Mouse (Mus musculus) right cerebral cortex, postnatal 4 days (tissue): Measurements from ENCODE around the gene Cdk16.
"Not testable (repeated sequence)": the region's sequence is repeated elsewhere in the genome, so short reads cannot be mapped to it uniquely, and the experiment has no call there.

Experiments
- DNase-seq: peaks from one replicate; pipeline ENCODE4 v3.0.0-alpha.2; 2022

The Cdk16 gene

GRCm38 (mm10) chrX:20687519-20688067 lies at the start of gene Cdk16:
Gene Cdk16 (plus strand): TSS chrX:20687954.
- DNase-seq, result peak; percentile 67

DNA sequence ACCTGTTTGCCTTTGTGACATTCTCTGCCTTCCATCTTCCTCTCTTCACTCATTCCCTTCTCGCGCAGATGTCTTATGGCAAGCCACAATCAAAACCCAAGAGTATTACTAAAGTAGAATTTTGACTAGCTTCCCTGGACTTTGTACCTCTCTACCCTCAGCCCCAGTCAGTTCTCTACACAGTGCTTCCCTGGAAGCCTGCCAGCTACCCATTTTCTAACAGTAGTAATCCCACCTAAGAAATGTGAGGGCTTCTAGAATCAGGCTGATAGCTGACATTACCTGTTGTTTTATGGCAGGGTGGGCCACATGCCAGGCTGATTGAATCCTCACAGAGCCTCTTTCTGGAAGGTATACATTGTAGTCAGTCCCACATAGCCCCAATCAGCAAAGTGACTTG lies 49.6 kb upstream of the Cdk16 start:
- DNase-seq, result no peak

GRCm38 (mm10) chrX:20644780-20645179 lies 43.0 kb upstream of the Cdk16 start:
- no peak for DNase-seq

- DNase-seq, result no peak
Measured at GRCm38 (mm10) chrX:20657593-20657992, 30.2 kb upstream of the Cdk16 start.

DNA sequence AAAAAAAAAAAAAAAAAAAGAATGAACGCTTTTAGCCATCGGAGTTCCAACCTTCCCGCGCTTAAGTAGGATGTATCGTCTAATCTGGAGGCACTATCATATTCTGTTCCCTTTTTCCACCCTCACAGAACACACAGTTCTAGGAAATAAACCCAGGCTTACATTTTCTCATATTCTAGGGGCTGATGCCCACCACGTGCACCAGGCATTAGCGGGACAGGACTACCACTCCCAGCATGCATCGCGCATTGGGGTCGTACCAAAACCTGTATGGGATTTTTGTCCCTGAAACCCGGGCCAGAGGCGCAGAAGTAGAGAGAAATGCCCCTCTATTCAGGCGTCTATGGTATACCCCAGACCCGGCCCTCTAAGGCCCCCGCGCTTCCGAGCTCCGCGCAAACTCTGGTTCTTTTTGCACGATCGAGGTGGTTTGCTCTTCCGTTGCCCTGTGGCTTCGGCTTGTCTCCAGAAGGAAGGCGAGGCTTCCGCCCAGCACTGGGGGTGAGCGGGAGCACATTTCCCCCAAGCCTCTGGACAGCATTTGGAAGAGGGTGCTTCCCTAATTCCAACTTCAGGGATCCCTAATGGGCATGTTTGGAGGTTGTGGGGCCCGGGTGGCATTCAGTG lies 29.6 kb upstream of the Cdk16 start, which contains the start of gene Uba1:
Gene Uba1 (plus strand): TSS at position 301 of the 627 bp plus-strand sequence.
- DNase-seq, result peak; percentile 73

DNA sequence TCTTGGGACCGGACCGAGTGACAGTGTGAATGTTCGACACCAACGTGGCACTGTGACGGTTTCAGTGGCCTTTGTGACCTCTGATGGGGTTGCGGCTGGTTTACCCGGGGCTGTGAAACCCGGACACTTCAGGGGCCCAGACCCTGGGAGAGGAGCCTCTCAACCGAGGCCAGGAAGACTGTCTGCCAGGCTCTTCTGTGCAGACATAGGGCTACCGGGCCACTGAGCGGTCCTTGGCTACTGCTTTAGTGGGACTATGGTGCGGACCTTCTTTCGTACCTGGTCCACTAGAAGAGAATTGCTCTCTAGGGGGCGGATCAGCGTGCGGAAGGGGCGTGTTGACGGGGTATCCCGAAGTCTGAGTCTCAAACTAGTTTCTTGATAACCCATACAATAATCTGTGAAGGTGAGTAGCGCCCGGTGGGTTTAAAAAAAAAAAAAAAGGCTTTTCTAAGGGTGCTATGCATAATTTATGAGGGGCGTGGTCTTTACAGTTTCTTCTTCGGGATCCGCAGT lies 28.8 kb upstream of the Cdk16 start:
- no peak for DNase-seq

DNA sequence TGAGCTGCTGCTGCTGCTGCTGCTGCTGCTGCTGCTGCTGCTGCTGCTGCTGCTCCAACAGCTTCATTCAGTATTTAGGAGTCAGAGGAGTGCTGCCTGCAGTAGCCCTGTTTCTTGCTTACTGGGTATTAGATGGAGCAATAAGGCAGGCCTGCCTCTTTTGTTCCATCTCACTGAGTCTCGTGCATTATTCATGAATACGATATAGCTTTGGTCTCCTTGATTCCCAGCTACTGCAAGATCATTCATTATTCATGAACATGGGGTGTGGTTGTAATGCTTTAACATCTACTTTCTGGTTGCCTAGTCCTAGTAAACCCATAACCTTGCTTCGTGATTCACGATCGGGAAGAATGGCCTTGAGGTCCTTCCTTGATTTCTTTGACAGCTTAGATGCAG lies 25.4 kb upstream of the Cdk16 start:
- no peak for DNase-seq

DNA sequence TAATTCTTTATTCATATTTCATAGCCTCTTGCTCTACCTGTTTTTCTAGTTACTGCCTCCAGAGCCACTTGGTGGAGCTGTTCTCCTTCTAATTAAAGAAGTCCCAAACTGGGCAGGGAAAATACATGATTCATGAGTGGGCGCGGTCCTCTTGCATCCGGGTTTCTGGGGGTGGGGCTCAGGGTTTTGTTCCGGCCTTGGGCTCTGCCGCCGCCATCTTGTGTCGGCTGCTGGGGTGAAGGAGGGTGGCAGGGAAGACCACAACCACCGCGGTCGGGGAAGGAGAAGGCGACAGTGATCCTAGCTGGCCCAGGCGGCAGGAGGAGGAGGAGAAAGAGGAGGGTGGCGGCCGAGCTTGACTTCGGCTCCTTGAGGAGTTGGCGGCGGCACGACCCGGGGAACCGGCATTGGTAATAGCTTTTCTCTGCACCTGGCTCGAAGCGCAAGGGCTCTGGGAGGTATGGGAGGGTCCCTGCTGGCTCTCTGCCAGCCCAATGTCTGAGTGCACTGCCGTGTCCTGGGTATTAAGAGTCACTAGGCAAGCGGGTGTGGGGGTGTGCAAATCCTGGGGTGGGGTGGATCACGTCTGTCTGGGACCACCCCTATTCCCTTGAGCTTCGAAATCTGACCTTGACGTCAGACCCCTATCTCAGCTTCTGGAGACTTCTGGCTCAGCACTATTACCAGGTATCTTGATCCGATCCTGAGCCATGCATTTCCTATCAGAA lies 24.9 kb upstream of the Cdk16 start:
- peak; percentile 70 for DNase-seq

GRCm38 (mm10) chrX:20663444-20663790 lies 24.3 kb upstream of the Cdk16 start:
- DNase-seq, result no peak

- DNase-seq, result peak; percentile 79
Measured at GRCm38 (mm10) chrX:20688068-20688547, 354 bp downstream of the Cdk16 start.

DNA sequence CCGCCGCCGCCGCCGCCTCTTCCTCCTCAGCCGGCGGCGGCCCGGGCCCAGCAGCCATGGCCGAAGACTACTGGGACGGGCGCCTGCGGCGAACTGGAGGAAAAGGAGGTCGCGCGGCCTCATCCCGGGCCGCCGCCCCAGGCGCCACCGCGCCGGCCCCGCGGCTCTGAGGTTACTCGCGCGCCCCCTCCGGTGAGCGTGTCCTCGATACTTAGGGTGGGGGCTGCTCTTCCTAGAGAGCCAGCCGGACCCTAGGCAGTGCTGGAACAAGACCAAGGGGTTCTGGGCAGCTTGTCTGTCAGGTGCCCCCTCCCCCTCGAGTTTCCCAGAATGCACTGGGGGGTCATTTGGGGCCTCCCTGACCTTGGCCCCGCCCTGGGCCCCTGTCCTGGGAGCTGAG lies 861 bp downstream of the Cdk16 start:
- DNase-seq, result peak; percentile 54

- DNase-seq, result no peak
Measured at GRCm38 (mm10) chrX:20691566-20691965, 3.8 kb downstream of the Cdk16 start.

- no peak for DNase-seq
Measured at GRCm38 (mm10) chrX:20692616-20693015, 4.9 kb downstream of the Cdk16 start.

- DNase-seq, result no peak
Measured at GRCm38 (mm10) chrX:20695842-20696241, 8.1 kb downstream of the Cdk16 start.

DNA sequence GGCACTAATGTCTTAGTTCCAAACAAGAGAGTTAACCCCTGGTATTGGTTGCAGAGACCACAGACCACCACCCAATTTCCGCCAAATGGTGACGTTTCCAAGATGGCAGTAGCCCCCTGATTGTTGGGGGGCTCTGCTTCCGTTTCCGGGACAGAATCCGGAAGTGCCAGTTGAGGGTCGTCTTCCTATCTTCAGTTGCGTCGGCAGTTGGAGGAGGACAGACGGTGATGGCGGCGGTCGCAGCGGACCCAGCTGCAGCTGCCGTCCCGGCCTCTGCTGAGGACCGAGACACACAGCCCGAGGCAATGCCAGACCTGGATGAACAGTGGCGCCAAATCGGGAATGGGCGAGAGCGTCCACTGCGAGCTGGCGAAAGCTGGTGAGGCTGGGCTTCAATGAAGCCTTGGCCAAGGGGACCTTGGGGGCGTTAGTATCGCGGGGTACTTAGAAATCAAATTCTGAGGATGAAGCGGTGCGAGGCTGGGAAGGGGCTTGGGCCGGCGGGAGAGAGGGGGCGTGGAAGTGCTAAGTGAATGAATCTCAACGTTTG lies 16.1 kb downstream of the Cdk16 start, which contains the start of gene Usp11:
Gene Usp11 (plus strand): TSS at position 166 of the 550 bp plus-strand sequence.
- DNase-seq, result peak; percentile 53

DNA sequence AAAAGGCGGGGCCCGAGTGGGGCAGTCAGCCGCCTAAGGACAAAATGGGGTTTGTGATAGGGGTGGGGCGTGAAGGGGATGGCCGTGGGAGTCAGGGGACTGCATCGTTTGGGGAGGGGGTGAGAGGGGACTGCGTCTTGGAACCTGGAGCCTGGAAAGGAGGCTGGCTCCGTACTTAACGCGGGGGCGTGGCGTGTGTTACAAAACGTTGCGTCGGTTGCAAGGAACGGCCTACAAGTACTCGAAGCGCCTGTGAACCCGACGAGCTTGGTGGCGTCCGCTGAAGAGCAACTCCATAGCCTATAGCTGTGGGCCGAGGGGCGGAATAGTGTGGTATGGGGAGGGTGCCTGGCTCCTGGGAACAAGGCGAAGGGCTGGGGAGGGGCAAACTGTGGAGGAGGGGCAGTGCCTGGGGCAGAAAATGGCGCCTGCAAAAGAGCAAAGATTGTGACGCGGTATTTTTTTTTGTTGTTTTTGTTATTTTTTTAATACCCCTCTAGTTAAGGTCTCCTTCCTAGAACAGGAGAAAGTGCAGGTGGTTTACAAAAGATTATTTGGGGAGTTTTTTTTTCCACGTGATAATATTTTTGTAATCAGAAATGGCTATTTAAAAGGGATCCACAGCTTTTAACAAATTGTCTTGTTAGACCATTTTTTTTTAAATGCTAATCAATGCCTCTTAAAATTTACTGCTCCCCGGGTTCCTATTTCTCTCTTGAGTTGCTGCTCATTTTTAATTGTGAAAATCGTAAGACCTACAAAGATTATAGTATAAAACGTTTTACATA lies 16.7 kb downstream of the Cdk16 start:
- DNase-seq, result peak; percentile 64

- DNase-seq, result no peak
Measured at GRCm38 (mm10) chrX:20705083-20705402, 17.3 kb downstream of the Cdk16 start.

DNA sequence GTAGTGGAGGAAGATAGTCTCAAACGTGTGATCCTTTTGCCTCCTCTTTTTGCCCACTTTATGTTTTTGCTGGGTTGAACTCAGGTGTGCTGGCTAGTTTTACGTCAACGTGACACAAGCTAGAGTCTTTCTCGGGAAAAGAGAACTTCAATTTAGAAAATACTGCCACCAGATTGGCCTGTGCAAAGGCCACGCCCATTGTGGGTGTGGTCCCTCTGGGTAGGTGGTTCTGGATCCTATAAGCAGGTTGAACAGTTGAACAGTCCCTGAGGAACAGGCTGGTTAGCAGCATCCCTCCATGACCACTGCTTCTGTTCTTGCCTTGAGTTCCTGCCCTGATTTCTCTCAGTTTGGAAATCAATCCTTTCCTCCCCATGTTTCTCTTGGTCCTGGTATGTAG lies 40.9 kb downstream of the Cdk16 start:
- no peak for DNase-seq

- not testable (repeated sequence) for DNase-seq
Measured at GRCm38 (mm10) chrX:20730048-20730447, 42.3 kb downstream of the Cdk16 start.

DNA sequence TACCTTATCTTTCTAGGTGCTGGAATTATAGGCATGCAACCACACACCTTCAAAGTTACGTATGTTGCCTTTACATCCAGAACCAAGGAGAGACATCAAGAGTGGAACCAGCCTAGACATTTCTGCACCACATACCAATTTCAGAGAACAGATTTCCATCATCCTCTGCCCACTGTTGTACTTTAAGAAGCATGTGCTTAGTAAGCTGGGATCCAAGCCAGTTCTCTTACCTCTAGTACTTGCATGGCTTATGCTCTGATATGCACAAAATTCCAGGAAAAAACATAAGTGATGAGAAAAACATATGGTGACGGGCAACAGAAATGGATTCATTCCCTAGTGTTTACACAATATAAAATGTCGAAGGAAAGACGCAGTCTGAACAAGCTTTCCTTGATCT lies 48.7 kb downstream of the Cdk16 start:
- DNase-seq, result no peak

- no peak for DNase-seq
Measured at GRCm38 (mm10) chrX:20748829-20749228, 61.1 kb downstream of the Cdk16 start.
